Mouse (Mus musculus) spleen, adult 12 weeks (tissue): ENCODE results near the gene Myo10.

Experiments
- DNase-seq: peaks from one replicate; pipeline ENCODE4 v3.0.0; 2022; ENCODE audit warnings: low spot score

Gene Myo10

DNA sequence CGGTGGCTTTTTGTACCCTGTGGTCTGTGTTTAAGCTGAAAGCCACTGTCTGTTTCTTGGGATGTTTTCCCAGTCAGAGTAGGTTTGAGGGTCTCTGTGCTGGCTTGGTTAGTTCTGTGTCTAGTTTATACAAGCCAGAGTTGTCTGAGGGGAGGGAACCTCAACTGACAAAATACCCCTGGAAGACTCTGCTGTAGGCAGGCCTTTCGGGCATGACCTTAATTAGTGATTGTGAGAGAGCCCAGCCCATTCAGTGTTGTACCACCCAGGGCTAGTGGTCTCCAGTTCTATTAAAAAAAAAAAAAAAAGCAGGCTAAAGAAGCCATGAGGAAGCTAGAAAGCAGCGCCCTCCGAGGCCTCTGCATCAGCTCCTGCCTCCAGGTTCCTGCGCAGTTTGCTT, 30.0 kb downstream of the Myo10 start:
- DNase-seq: no peak

DNA sequence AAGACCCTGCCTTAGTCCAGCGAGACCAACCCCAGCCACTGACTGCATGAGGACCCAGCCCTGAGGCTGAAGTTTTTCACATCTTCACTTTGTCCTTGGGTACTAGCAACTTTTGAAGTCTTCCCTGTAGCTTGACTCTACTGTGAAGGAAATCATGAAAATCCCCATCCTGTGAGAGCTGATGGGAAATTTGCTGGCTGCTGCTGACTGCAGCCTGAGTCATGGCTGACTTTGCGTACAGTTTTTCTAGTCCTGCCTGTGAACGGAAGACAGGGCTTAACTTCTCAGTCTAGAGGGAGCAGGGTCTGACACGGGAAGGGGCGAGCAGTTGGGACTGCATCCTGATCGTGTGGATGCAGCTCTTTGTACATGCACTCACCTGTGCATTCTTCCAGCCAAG, 30.6 kb downstream of the Myo10 start:
- DNase-seq: no peak

DNA sequence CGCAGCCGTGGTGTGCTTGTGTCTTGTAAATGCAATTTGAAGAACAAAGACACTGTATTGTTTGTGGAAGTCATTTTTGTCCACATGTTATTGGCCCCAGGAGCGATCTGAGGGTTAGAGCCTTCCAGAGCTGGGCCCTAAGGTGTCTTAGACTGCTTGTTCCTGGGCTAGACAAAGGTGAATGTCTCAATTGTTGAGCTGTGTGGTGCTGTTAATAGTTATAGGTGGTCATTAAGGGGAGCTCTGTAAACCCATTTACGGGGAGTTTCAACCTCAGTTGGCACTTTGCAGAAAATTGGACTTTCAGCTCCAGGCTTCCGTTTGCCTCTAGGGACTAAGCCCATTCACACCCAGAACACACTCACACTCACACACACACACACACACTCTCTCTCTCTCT, 31.4 kb downstream of the Myo10 start:
- no peak for DNase-seq

DNA sequence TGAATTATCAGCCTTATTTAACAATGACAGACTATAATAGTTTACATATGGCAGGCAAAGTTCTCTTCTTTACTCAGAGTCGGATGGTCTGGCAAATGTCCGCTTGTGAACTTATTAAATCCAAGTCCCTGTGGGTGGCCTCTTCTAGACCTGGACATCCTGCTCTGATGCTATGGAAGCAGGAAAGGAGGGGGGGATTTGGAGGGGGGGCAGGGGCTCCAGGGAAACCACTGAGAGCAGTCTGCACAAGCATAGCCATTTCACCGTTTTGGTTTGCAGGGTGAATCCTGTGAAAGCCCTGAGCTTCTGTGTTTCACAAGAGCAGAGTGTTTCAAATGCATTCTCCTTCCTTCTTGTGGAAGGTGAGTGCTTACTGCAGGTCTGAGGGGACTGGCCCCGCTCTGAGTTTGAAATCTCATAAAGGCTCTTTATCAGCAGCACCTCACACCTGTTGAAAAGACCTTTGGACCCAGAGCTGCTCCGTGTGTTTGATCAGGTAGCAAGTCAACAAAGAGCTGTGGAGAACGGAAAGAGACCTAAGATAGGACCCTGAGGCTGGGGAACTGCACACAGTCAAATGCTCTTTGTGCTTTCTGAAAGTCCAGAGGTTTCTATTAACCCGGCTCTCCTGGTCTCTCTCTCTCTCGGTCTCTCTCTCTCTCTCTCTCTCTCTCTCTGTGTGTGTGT, 40.7 kb downstream of the Myo10 start:
- no peak for DNase-seq

DNA sequence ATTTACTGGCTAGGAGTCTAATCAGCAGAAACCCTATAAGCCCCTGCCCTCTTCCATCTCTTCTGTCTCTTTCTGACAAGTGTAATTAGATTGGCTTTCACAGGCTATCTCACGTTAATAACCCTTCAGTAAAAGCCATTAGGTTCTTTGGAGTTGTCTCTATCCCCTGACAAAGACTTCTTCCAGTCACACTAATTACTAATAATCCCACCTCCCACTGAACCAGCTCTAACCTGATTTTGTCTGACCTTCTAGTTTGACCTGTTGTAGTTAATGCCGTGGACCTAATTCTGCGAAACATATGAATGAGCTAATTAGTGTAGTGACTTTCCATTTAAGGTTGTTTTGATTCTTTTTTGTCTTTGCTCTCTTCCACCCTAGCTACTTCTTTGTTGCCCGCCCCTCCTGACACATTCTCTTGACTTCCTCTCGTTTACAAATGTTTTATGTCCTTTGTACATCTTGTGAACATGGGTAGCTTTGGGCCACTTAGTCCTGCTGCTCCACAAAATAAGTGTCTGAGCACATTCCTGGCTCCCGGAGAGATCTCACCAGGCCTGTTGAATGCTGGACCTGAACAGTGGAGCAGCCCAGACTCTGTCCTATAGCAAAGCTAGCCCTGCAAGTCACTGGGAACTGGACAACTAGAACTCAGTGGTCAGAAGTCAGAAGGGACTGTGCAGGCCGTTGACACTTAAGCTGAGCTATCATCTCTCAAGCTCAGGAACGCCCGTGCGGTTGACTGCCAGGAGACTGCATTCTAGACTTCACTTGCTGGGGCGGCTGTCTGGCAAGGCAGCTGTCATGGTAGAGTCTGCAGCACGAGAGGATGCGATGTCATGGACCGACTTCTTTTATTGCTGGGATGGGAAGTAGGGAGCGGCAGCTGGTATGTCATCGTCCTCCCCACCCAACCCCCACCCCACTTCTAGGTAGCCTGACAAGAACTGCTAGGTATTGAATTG, 47.2 kb downstream of the Myo10 start:
- no peak for DNase-seq

DNA sequence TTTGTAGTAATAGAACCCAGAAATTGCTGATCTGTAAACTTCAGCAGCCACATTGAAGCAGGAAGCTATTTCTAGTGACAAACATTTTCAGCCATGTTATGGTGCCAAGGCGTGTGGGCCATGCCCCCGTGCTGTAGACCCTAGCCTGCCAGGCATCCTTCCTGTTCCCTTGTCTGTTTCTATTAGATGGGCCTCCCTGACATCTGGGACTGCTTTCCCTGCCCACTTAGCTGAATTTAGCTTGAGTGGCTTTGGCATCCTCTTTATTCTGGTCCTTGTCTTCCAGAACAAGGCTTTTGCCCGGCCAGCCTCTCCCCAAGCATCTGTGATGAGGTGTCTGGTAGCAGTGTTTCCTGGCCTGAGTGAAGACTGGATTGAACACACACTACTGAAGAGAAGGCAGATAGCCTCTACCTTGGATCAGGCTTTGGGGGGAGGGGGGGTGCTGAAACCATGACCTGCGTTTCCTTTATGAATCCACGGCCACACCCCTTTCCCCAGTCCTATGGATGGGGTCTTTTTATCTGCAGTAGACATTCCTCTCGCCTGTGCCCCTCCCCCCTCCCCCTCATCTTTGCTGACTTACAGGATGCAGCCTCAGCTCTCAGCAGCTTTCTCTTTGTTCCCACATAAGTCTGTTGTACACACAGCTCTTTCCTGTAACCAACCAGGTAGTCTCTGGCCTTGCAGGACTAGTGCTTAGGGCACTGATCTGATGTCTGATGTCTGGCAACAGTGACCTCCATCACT, 51.1 kb downstream of the Myo10 start:
- DNase-seq: no peak

DNA sequence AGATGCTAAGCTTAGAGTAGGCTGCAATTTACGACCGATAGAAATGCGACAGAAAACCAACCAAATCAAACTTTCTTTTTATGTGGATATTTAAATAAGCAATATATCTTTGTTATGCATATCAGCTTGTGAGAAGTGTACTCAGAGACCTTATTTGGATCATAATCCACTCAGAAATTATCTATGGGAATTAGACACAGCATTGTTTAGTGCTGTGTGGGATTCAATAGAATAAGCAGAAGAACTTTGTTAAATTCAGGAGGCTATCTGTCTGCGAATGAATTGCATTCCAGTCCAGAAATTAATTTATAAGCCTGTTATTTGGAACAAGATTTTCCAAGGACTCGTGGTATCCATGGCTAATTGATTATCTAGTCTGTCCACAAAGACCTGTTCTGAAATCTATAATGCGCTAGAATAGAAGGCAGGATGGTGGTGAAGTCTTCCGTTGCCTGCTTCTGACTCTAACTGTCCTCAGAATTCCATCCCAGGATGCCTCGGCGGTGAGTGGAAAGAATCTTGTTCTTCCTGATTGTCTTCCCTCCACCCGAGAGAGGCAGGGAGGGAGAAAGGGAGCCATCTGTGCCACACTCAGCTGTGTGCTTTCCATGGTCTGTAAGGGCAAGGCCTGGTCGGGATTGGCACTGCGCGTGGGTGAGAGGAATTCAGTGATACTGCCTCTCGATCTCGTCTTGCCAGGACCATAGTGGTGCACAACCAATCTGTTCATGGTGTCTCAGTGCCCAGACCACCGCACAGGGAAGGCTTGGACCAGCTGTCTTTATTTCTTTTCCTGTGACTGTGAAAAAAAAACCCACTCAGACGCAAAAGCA, 52.0 kb downstream of the Myo10 start:
- DNase-seq: no peak

DNA sequence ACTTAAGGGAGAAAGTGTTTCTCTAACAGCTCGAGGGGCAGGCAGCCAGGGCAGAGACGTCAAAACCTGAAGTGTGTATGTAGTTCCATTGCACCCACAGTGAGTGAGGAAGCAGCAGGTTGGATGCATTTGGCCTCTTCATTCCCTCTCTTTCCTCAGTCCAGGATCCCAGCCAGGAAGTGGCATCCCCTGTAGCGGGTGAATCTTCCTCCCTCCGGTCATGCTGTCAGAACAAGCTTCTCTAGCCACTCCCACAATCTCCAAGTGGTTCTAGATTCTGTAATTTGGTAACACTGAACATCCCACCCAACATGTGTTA, 52.6 kb downstream of the Myo10 start:
- DNase-seq: no peak

DNA sequence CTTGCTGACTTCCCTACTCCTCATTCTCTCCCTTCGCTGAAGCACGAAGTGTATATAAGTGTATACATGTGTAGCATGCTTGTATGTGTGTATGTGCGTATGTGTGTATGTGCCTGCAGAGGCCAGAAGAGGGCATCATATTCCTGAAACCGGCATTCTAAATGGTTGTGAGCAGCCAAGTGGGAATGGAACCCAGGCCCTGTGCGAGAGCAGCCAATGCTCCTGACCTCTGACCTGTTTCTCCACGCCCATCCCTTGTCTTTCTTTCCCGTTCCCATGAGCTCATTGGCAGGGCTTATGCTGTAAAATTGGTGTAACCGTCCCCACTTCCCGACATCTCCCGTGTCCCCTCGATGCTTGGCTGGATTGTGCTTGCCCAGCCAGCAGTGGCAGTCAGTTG, 53.0 kb downstream of the Myo10 start:
- no peak for DNase-seq

DNA sequence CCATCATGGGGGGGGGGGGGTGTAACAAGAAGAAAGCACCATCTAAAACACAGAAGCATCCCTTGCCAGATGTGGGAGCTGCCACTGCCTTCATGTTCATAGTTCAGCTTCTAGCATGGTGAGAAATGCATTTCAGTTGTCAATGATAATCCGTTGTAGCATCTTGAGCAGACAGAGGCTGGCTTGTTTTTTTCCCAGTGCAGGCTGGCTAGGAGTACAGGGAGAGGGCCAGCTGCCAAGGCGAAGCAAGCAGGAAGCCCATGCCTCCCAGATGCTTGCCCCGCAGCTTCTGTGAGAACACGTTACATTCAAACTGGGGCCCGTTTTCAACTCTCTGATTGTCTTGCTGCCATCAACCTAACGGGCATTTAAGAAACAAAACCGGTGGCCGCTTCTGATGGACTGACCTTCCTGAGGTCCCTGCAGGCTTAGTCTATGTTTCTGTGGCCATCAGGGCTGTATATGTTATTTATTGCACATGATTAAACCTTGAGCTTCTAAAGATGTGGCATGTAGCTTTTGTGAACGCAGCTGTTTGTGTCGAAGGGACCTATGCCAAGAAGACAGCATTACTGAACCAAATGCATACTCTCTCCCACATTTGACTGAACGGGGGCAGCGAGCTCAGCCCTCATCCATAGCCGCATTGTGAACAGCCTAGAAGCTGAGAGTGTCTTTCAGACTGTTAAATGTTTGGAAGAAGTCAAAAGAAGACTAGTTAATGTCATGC, 53.9 kb downstream of the Myo10 start:
- DNase-seq: no peak

DNA sequence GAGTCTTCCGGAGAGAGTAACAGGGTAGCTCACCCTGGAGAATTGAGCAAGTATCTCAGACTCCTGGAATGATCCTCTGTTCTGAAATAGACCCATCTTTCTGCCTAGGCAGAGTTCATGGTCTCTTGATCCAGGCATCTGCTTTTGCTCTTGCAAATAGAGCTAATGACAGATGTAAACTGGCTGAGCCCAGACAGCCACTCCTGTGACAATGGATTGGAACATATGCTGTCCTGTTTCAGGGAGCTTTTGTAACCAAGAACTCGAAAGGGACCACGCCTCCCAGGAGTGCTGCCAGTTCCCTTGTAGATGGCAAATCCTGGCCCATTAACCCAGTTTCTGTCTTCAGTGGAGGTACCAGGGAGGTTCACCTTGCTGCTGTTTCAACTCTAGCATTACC, 56.8 kb downstream of the Myo10 start:
- DNase-seq: no peak

DNA sequence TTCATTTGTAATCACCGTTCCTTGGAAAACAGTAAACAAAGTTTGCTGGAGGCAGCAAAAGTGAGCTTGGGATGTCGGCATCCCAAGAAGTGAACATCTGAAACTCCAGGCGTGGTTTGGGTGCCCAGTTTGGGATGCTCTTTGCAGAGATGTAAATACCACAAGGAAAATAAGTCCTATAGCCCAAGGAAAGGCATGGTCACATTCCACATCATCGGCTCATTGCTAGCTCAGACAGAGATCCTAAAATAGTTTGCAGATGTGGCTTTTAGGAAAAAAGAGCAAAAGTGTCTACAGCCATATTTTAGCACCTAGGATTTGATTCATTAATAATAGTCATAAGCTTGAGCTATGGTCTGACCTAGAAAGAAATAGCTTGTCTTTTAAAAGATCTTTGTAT, 57.3 kb downstream of the Myo10 start:
- DNase-seq: no peak

DNA sequence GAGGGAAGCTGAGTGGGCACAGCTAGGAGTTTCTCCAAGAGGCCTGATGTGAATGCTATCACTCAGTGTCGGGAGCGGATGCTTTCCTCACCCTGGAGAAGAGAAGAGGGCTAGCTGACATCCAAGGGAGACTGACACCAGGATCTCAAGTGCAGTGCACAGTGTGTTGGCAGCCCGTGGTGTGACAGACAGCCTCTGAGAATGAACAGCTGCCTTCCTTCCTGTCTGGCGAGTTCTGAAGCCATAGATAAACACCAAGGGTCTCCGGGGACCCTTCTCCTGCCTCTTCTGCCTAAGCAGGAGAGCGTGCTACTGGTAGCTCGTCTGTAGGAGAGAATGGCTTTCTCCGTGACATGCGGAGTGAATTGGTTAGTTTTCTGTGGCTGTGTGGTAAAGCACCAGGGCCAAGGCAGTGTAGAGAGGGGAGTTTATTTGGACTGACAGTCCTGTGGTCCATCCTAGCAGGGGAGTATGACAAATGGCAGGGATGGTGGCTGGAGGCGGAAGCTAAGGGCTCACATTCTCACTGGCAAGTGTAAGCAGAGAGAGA, 58.0 kb downstream of the Myo10 start:
- DNase-seq: no peak

DNA sequence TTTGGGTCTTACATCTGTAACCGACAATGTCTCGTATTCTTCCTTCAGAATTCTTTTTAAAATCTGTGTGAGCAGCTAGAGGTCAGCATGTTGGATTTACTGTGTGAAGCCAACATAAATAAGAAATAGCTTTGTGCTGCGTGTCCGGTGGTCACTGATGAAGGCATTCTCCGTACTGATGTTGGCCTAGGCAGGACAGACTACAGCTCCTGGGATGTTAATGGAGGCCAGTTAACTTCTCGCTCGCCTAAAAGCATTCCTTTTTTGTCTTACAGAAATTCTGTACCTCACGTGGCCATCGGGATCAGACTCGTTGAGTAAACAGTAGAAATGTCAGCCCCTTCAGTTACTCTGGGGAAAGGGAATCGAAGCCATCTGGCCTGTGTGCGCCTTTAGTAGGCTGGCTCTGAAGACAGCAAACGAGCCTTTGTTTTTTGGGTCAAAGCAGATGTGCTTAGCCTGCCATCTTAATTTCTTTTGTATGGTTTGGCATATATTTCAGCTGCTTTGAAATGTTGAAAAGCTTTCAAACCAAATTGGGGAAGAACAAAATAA, 60.7 kb downstream of the Myo10 start:
- DNase-seq: no peak

DNA sequence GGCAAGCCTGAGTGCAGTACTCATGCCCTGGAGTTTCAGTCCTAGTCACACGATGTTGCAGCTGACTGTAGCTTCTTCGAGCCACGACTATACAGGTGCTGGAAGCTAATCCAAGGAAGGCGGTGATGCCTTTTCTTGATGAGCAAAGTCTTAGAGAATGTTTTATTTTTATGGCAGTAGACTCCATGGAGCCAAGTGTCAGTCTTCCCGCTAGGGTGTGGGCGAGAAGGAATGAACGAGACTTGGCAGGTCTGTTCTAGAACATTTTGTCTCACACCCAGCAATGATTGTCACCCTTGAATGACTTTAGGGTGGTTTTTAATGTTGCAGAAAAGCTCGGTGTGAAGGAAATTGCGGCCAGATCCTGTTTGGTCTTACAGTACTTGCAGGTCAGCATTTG, 62.9 kb downstream of the Myo10 start:
- no peak for DNase-seq

DNA sequence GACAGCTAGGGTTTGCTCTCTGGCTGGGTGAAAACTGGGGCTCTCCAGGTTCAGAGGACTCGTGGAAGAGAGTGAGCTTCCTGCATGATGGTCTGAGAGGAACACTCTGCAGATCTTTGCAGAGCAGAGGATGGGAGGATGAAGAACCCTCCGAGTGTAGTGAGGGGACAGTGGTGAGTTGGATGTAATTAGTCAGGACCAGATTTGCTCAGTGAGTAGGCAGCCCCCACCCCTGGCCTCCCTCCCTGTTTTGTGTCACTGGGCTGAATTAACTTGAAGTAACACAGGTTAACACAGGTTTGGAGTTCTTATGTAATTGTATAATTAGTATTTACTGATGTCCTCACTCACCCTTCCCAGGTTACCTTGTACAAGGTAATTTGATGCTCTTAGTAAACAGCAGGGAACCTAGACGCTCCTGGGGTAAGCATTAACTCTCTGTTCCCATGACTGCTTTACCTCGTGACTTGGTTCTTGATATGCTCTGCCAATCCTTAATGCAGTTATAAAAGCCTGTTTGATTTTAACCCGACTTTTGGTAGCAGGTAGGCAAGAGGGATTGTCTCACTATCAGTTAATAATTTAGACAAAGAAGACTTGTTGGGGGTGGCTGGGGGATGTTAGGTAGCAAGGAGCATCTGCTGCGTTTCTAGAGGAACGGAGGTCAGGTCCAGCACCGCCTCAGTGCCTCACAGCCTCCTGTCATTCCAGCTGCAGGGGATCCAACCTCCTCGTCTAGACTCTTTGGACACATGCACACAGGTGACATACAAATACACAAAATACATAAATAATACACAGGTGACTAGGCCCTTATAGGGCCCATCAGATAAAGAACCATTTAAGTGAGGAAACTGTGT, 66.3 kb downstream of the Myo10 start:
- no peak for DNase-seq

DNA sequence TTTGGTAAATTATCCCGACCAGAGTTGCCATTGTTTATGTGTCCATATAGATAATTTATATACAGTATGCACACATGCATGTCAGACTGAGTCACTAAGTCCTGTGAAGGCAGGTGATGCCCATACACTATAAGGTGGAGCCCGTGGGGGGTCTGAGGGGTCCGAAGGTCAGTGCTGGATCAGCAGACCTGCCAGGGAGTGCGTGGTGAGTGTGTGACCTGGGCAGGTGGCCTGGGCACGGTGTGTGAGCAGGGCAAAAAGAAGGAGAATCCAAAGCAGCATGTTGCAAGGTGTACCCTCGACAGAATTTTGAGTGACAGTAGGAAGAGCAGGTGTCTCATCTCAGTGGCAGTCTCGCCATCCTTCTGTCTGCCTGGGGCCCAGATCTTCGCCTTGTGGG, 67.2 kb downstream of the Myo10 start:
- DNase-seq: no peak

DNA sequence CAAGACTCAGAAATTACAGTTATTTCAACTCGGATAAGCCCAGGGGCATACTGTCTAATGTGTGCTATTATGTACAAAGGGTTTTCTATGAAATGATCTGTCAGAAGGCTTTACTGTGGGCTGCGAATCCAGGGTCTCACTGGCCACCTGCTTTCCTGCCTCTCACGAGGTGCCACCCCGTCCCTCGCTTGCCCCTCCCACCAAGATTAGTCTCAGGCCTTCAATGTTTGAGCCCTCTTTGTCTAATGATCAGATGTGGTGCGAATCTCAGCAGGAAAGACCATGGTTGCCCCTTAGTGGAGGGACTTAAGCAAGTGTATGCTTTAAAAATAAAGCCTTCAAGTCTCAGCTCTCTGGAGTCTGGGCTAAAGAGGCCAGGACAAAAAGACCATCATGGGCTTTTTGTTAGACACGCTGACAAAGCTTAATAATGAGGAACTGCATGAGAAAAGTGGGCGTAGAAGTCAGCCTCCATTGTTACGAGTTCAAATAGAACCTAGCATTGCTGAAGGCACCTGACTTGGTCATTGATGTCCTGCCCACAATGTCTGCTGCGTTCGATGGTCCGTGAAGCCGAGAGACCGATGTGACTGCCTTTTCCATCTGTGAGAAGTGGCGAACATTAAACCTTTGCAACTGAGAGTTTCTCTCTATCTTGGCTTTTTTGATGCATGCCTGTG, 67.9 kb downstream of the Myo10 start:
- no peak for DNase-seq

DNA sequence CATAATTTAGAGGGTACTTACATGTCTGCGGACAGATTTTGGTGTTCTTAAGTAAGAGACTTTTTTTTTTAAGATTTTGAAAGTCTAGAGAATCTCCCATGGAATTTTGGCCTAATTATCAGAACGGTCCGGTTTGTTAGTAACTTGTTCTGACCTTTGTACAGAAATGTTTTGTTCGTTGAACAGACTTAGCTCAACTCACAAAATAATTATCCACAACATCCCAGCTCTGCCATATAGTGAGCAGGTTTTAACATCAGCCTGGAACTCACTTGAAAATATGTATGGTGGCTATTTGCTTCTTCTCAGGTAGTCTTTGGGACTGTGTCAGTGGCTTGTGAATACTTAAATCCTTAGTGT, 68.4 kb downstream of the Myo10 start:
- no peak for DNase-seq
